Mouse (Mus musculus) spleen, adult 12 weeks (tissue): ENCODE measurements at regions not wholly inside any gene's neighbourhood (a gene's known extent, or its start where the extent isn't known, plus 50 kb on each side); places are given as distances from the start of the nearest gene placed in this dataset.

Experiments
- DNase-seq: peaks from one replicate; pipeline ENCODE4 v3.0.0; 2022; ENCODE audit warnings: low spot score

- DNase-seq, result no peak
These were observed 460.2 kb downstream of the Rps24 start for GRCm38 (mm10) chr14:24947084-24947483.

- no peak for DNase-seq
These were observed 469.0 kb downstream of the Rps24 start for GRCm38 (mm10) chr14:24955891-24956410.

- no peak for DNase-seq
These were observed 469.7 kb downstream of the Rps24 start for GRCm38 (mm10) chr14:24956528-24957210.

GRCm38 (mm10) chr14:24957392-24957791, 470.5 kb downstream of the Rps24 start:
- DNase-seq, result no peak

GRCm38 (mm10) chr14:24958821-24959220, 471.9 kb downstream of the Rps24 start:
- DNase-seq, result no peak

GRCm38 (mm10) chr14:24959401-24959800, 472.5 kb downstream of the Rps24 start:
- no peak for DNase-seq

- no peak for DNase-seq
These were observed 473.2 kb downstream of the Rps24 start for GRCm38 (mm10) chr14:24960082-24960482.

GRCm38 (mm10) chr14:24960875-24961274, 473.9 kb downstream of the Rps24 start:
- no peak for DNase-seq

- no peak for DNase-seq
These were observed 474.8 kb downstream of the Rps24 start for GRCm38 (mm10) chr14:24961721-24962120.

- DNase-seq, result no peak
These were observed 482.7 kb downstream of the Rps24 start for GRCm38 (mm10) chr14:24969584-24969983.

- no peak for DNase-seq
These were observed 485.4 kb downstream of the Rps24 start for GRCm38 (mm10) chr14:24972357-24972756.

GRCm38 (mm10) chr14:24973039-24973438, 485.9 kb upstream of the Zmiz1 start:
- DNase-seq, result no peak

- DNase-seq, result no peak
These were observed 485.4 kb upstream of the Zmiz1 start for GRCm38 (mm10) chr14:24973591-24973990.

- DNase-seq, result no peak
These were observed 476.5 kb upstream of the Zmiz1 start for GRCm38 (mm10) chr14:24982489-24982888.

- DNase-seq, result peak; percentile 3
These were observed 475.7 kb upstream of the Zmiz1 start for GRCm38 (mm10) chr14:24983279-24983678.

- DNase-seq, result no peak
These were observed 473.1 kb upstream of the Zmiz1 start for GRCm38 (mm10) chr14:24985806-24986359.

- DNase-seq, result no peak
These were observed 472.6 kb upstream of the Zmiz1 start for GRCm38 (mm10) chr14:24986404-24986803.

- no peak for DNase-seq
These were observed 465.0 kb upstream of the Zmiz1 start for GRCm38 (mm10) chr14:24993751-24994658.

- no peak for DNase-seq
These were observed 463.8 kb upstream of the Zmiz1 start for GRCm38 (mm10) chr14:24995226-24995625.

- DNase-seq, result no peak
These were observed 461.0 kb upstream of the Zmiz1 start for GRCm38 (mm10) chr14:24997786-24998509.

GRCm38 (mm10) chr14:24999008-24999572, 459.9 kb upstream of the Zmiz1 start:
- no peak for DNase-seq
